Mouse (Mus musculus): ENCODE results near the gene Dlst. TPM values are rescaled to one million over a fixed set of nuclear protein-coding genes. Genes with fewer than 3 reads are reported as not detected.

Dlst gene
- total RNA-seq, 2 experiments from 2014 or later = 144 to 153 TPM

DNA sequence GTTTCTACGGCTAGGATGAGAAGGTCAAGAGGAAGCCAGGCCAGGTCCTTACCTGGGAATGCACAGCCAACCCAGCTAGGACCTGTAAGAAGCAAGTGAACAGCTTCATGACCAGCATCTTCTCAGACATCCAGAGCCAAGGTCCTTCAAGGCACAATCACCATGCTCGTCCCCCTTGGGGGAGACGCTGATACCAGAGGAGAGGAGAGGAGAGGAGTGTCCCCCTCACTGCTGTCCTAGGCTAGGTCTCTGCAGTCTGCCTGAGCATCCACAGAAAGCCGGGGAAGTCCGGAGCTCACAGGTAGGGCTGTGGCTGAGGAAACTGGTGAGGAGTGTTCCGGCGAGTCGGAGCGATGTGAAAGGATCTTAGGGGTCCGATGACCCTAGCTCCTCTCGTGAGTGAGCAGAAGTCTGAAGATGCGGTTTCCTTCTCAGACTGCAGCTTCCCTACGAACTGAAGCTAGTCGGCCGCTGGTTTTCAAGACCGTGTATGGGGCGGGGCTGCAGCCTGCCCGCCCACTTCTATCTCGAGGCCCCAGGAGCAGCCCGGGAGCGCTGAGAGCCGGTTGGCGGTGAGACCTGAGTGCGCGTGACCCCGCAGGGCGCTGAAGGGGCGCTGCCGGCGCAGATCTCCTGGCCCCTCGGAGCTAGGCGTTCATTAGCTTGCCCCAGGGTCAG is 66.4 kb downstream of the Dlst start:
- DNase-seq (ENCODE audit: extremely low spot score in 1 of 2, low spot score in 1 of 2) = no peak

DNA sequence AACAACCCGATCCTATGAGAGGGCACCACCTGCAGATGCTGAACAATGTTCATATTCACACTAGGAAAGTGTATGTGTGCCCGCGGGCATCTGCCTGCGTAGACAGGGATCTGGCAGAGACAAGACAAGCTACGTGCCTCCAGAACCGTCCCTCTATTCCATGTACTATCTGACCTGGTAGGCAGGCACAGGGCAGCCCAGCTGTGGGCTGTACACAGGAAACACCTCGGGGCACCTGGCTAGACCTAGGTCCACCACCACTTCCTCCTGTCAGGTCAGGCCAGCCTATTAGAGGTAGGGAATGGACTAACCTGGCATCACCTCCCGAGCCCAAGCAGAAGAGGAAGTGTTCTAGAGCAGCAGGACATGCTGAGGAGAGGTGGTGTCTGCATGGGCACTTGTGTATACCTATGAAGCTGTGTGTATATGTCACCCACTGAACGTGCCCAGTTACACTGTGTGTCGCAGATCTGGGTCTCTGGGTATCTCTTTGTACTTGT is 67.2 kb downstream of the Dlst start, which contains the start of gene Pgf:
TSS of gene Pgf (minus strand) at position 51 of the 500 bp plus-strand sequence.
- no peak for DNase-seq (ENCODE audit: extremely low spot score in 1 of 2, low spot score in 1 of 2)

DNA sequence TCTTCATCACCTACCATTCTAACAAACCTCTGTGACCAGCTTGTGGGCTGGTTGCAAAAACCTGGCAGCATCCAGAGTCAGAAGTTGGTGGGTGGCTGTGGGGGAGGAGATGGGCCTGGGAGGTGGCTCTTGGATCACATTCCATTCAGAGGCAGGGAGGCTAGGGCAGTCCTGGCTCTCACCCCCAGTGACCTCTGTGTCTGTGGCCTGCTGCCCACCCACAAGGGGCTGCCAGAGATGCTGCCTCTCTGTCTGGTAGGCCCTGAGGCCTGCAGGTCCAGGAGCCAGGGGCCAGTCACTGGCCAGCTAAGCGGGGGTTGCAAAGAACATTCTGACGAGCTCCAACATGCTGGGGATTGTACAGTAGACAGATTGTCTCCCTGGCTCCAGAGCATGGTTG is 67.7 kb downstream of the Dlst start:
- no peak for DNase-seq (ENCODE audit: extremely low spot score in 1 of 2, low spot score in 1 of 2)

DNA sequence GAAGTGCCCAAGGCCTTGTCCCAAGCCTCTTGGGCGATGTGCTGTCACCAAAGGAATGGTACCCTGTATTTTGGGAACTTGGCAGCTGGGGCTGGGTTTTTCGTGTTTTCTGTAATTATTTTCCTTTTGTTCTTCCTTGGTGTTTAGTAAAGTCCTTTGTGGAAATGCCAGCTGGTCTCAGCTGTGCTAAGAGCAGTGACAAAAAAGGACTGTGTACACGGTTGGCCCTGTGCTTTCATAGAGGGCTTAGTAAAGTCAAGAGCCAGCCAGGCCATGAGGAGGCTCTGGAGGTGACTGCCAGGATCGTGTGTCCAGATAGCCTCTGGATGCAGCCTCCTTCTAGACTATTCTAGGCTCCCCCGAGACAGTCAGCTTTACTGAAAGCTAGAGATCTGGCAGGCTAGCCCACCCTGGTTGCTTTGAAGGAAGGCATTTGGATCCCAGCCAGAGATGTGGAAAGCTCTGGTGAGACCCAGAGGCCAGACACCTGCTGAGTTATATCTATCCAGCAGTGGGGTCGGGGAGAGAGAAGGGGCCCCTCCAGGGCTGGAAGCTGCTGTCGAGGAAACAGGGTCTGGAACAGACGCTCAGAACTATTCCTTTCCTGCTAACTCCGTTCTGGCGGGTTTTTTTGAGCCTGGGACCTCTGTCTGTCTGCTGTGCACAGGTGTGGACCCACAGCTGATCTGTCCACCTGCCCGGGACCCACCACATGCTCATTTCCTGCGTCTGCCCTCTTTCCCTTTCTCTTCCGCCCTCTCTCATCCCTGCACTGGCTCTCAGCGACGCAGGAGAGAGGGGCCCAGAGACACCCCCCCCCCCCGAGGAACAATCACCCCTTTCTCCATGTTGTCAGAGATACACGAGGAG is 71.1 kb downstream of the Dlst start:
- DNase-seq (ENCODE audit: extremely low spot score in 1 of 2, low spot score in 1 of 2) = no peak

DNA sequence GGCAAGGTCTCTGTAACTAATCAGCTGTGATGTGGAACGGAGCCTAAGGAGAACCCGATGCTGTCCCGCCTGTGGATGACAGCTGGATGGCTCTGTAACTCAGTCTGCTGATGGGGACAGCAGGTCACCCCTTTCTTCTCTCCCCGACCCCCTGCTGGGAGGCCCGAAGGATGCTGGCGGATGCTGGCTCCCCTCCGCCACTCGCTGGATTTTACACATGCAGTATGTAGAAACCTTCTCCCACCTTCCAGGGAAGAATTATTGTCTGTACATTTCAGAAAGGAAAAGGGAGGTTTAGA is 71.7 kb downstream of the Dlst start:
- DNase-seq (ENCODE audit: extremely low spot score in 1 of 2, low spot score in 1 of 2) = no peak

DNA sequence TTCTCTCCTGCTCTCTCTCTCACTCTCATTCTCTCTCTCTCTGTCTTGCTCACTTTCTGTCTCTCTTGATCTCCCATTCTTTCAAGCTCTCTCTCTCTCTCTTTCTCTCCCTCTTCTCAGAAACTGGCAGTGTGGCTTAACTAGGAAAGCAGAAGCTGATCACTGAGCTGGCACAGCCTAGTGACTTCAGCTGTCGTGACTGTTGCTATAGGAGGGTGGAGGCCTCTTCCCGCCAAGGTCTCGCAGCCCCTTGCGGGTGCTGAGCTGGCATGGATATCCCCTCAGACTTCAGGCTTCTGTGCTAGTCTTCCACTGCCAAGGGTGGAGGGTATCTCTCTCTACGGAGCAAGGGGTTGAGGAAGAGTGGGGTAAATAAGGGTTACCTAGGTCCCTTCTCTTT is 72.3 kb downstream of the Dlst start:
- DNase-seq (ENCODE audit: extremely low spot score in 1 of 2, low spot score in 1 of 2) = no peak

GRCm38 (mm10) chr12:85184118-85184517 is 73.5 kb downstream of the Dlst start:
- DNase-seq (ENCODE audit: extremely low spot score in 1 of 2, low spot score in 1 of 2) = no peak

Other genes with a start within 250 kb of the Dlst start
- gene Ltbp2, start 234.3 kb upstream of the Dlst start, total RNA-seq (2021) = under 1 TPM; 0.20 to 0.45 TPM
- 10 to 100 TPM; 35.0 to 36.0 TPM for gene Fcf1, start 139.9 kb upstream of the Dlst start, total RNA-seq (2021)
- 100 to 1,000 TPM; 115 to 117 TPM for gene Arel1, start 139.9 kb upstream of the Dlst start, total RNA-seq (2021)
- gene Ylpm1, start 114.5 kb upstream of the Dlst start, total RNA-seq (2021) = 100 to 1,000 TPM in 1 of 2 experiments, 10 to 100 TPM in 1; 98.2 to 136 TPM
- gene Prox2, start 74 bp upstream of the Dlst start, total RNA-seq (2021) = 1 to 10 TPM; 1.5 to 2.2 TPM
- 10 to 100 TPM; 39.9 to 40.7 TPM for gene Rps6kl1, start 40.4 kb downstream of the Dlst start, total RNA-seq (2021)
- gene Pgf, start 67.0 kb downstream of the Dlst start, total RNA-seq (2021) = 1 to 10 TPM; 5.4 TPM
- 10 to 100 TPM; 59.7 to 60.0 TPM for gene Eif2b2, start 108.6 kb downstream of the Dlst start, total RNA-seq (2021)
- 10 to 100 TPM; 17.0 to 17.9 TPM for gene Mlh3, start 159.8 kb downstream of the Dlst start, total RNA-seq (2021)
- 10 to 100 TPM; 34.3 to 37.7 TPM for gene Acyp1, start 177.6 kb downstream of the Dlst start, total RNA-seq (2021)
- gene Zc2hc1c, start 177.8 kb downstream of the Dlst start, total RNA-seq (2021) = under 1 TPM; 0.89 TPM
- gene Nek9, start 228.5 kb downstream of the Dlst start, total RNA-seq (2021) = 10 to 100 TPM; 31.8 to 31.9 TPM